Mouse (Mus musculus) ES-Bruce4 (cell line): Measurements from ENCODE around the gene Pipox. TPM values are rescaled to one million over a fixed set of nuclear protein-coding genes. Genes with fewer than 3 reads are reported as not detected.
A peak's percentile ranks its signal among the peaks of the same experiment; 100 is the strongest.

Experiments
- H3K27ac ChIP-seq: 2 replicates; pipeline ENCODE4 v1.5.1; 2012; ENCODE audit warnings: low read length, inconsistent platforms; ENCODE audit not compliant: insufficient read depth
- H3K27me3 ChIP-seq: 2 replicates; pipeline ENCODE4 v1.6.1; 2012; ENCODE audit warnings: mild to moderate bottlenecking, low read length, inconsistent platforms; ENCODE audit not compliant: control insufficient read depth, poor library complexity, insufficient read depth, severe bottlenecking
- H3K36me3 ChIP-seq: 2 replicates; pipeline ENCODE4 v1.6.1; 2012; ENCODE audit warnings: inconsistent platforms, mild to moderate bottlenecking, low read length, moderate library complexity; ENCODE audit not compliant: control insufficient read depth, poor library complexity, insufficient read depth, severe bottlenecking
- H3K4me1 ChIP-seq: one replicate; pipeline ENCODE4 v1.8.1; 2011; ENCODE audit warnings: low read length; ENCODE audit not compliant: control insufficient read depth, insufficient read depth
- H3K4me3 ChIP-seq: 2 replicates; pipeline ENCODE4 v1.5.1; 2011; ENCODE audit warnings: low read depth, mild to moderate bottlenecking, low read length
- H3K9ac ChIP-seq: 2 replicates; pipeline ENCODE4 v1.6.1; 2012; ENCODE audit warnings: low read depth, mild to moderate bottlenecking, inconsistent platforms; ENCODE audit not compliant: poor library complexity, severe bottlenecking
- H3K9me3 ChIP-seq: replicated peaks from 2 replicates; pipeline ENCODE4 v1.6.1; 2012; ENCODE audit warnings: mild to moderate bottlenecking, low read length, inconsistent platforms; ENCODE audit not compliant: control insufficient read depth, poor library complexity, insufficient read depth, severe bottlenecking
- CTCF ChIP-seq: IDR thresholded peaks from one replicate; pipeline ENCODE4 v1.8.1; 2011; ENCODE audit warnings: low read depth, low read length
- EP300 ChIP-seq: IDR thresholded peaks from 2 replicates; pipeline ENCODE4 v1.6.1; 2011; ENCODE audit warnings: low read depth, low read length; ENCODE audit not compliant: insufficient read depth
- POLR2A ChIP-seq: IDR thresholded peaks from one replicate; pipeline ENCODE4 v1.8.1; 2011; ENCODE audit warnings: low read length; ENCODE audit not compliant: insufficient read depth
- polyA plus RNA-seq: library from polyadenylated mRNA; stranded (reverse); fragments of >200 nt; gene quantifications from 2 replicates; pipeline ENCODE4 v1.2.4, GENCODE M21; 2011; ENCODE audit warnings: low read depth; ENCODE audit not compliant: missing spikeins, insufficient read depth, insufficient read length

The Pipox gene
- polyA plus RNA-seq, 1 experiment: 14.3 TPM

DNA sequence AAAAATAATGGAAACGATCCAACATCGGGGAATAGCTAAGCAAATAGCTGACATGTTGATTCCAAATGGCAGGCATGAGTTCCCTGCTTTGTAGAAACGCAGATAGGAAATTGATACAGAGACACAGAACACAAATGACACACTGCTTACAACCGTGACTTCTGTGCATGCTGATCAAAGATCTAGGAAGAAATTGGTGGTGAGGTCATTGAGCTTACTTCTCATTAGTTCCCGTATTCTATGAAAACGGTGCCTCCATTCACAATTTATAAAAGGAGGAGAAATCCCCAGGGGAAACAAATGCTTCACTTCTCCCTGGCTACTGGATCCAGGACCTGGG is 2.6 kb upstream of the Pipox start:
- Histone ChIP-seq H3K4me3 (no peak overlapping the region), H3K27me3 (no peaks in the 10 kb centered on the region), H3K4me1 (peaks cover 11% of the 10 kb centered on the region), H3K9me3 (no peaks in the 10 kb centered on the region), H3K36me3 (no peaks in the 10 kb centered on the region; the same call in 1 of the 2 replicates), H3K9ac (peak overlapping the region; percentile 56), H3K27ac (peak overlapping the region; percentile 25)
- no peak for TF ChIP-seq POLR2A
- TF ChIP-seq EP300: no peak
- no peak for TF ChIP-seq CTCF

GRCm38 (mm10) chr11:77896011-77896410 is 2.1 kb upstream of the Pipox start:
- Histone ChIP-seq H3K9me3 (no peaks in the 10 kb centered on the region), H3K27me3 (no peaks in the 10 kb centered on the region), H3K27ac (no peak overlapping the region), H3K36me3 (no peaks in the 10 kb centered on the region; the same call in 1 of the 2 replicates), H3K9ac (no peak overlapping the region), H3K4me3 (no peak overlapping the region), H3K4me1 (peaks cover 11% of the 10 kb centered on the region)
- TF ChIP-seq CTCF (no peak), POLR2A (no peak), EP300 (no peak)

GRCm38 (mm10) chr11:77894967-77895366 is 1.1 kb upstream of the Pipox start:
- Histone ChIP-seq H3K36me3 (no peaks in the 10 kb centered on the region; the same call in 1 of the 2 replicates), H3K27me3 (no peaks in the 10 kb centered on the region), H3K4me3 (no peak overlapping the region), H3K9ac (no peak overlapping the region), H3K27ac (peak overlapping the region; percentile 50; the same call in 1 of the 2 replicates), H3K4me1 (peaks cover 16% of the 10 kb centered on the region), H3K9me3 (no peaks in the 10 kb centered on the region)
- TF ChIP-seq EP300: no peak
- TF ChIP-seq POLR2A: no peak
- no peak for TF ChIP-seq CTCF

DNA sequence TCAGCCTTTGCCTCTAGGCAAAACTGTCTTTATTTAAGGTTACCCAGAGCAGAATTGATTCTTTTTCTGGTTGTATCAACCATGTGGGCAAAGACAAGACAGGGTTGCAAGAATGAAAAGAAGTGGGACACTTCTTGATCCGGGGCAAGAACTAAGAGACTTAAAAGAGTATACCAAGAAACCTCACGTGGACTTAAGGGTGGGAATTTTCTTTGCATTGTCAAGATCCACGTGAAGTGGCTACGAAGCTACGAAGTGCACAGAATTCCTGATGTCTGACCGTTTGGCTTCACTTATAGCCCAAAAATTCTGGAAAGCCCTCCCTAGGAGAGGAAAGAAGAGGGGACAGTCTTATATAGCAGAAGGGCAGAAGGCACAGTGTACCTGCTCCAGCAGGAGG is 613 bp downstream of the Pipox start:
- peak overlapping the region; percentile 88 for H3K27ac ChIP-seq
- TF ChIP-seq EP300 (no peak), CTCF (no peak), POLR2A (no peak)
- H3K9ac ChIP-seq: peak overlapping the region; percentile 51
- no peaks in the 10 kb centered on the region for H3K9me3 ChIP-seq
- H3K36me3 ChIP-seq: peaks cover 2% of the 10 kb centered on the region; the same call in 1 of the 2 replicates
- H3K27me3 ChIP-seq: no peaks in the 10 kb centered on the region
- H3K4me3 ChIP-seq: peak overlapping the region; percentile 60
- peaks cover 16% of the 10 kb centered on the region for H3K4me1 ChIP-seq

GRCm38 (mm10) chr11:77892883-77893282 is 1.0 kb downstream of the Pipox start:
- Histone ChIP-seq H3K27me3 (no peaks in the 10 kb centered on the region), H3K9ac (peak overlapping the region; percentile 51), H3K27ac (peak overlapping the region; percentile 88), H3K9me3 (no peaks in the 10 kb centered on the region), H3K4me1 (peaks cover 18% of the 10 kb centered on the region), H3K4me3 (peak overlapping the region; percentile 60), H3K36me3 (peaks cover 2% of the 10 kb centered on the region; the same call in 1 of the 2 replicates)
- TF ChIP-seq EP300 (0 out of 2 replicates have a peak, but pooled peaks have one; percentile 22), CTCF (no peak), POLR2A (no peak)

GRCm38 (mm10) chr11:77890648-77891258 is 3.1 kb downstream of the Pipox start:
- Histone ChIP-seq H3K27me3 (no peaks in the 10 kb centered on the region), H3K27ac (peak overlapping the region; percentile 86), H3K9ac (peak overlapping the region; percentile 33), H3K4me3 (no peak overlapping the region), H3K9me3 (no peaks in the 10 kb centered on the region), H3K4me1 (peaks cover 21% of the 10 kb centered on the region), H3K36me3 (peaks cover 2% of the 10 kb centered on the region; the same call in 1 of the 2 replicates)
- no peak for TF ChIP-seq EP300
- no peak for TF ChIP-seq CTCF
- no peak for TF ChIP-seq POLR2A
